Mouse (Mus musculus): ENCODE results near the gene Lmbr1l.

Lmbr1l gene

DNA sequence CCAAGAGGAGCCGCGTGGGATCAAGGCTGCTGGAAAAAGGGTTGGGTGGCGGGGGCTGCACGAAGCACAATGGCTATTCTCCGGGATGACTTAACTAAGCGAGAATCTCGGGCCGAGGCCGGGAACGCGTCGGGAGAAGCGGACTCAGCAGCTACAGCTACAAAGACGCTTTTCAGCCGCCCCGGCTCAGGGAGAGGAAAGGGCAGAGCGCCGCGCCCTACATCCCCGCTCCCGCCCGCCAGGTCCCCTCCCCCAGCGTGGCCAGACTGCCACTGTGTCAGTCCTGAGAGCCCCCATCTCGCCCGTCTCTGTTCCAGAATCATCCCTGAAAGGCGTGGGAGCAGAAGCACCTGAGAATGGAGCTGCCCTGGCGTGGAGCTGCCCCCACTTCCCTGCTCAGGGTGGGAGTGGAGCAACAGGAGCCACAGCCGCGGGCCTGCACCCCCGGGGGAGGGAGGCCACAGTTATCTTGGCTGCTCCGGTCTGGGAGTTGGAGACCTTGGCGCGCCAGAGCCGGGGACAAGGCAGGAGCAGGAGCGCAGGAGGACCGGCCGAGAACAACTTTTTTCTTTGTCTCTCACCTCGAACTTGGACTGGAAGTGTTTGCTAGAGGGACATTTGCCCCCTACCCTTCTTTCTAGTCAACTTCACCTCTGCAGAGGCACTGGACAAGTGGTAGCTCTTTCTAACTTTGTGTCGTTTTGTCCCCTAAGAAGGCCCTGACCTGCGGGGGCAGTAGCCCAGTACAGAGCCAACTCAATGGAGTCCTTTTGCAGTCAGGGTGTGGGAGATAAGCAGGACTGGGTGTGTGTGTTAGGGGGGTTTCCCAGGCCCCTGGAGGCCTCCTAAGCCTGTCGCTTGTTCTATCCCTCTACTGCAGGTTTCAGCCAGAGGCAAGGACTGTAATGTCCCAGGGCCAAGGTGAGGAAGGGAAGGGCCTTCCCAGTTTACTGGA is 22.1 kb downstream of the Lmbr1l start:
- DNase-seq (ENCODE audit: low read depth, low spot score) = no peak

DNA sequence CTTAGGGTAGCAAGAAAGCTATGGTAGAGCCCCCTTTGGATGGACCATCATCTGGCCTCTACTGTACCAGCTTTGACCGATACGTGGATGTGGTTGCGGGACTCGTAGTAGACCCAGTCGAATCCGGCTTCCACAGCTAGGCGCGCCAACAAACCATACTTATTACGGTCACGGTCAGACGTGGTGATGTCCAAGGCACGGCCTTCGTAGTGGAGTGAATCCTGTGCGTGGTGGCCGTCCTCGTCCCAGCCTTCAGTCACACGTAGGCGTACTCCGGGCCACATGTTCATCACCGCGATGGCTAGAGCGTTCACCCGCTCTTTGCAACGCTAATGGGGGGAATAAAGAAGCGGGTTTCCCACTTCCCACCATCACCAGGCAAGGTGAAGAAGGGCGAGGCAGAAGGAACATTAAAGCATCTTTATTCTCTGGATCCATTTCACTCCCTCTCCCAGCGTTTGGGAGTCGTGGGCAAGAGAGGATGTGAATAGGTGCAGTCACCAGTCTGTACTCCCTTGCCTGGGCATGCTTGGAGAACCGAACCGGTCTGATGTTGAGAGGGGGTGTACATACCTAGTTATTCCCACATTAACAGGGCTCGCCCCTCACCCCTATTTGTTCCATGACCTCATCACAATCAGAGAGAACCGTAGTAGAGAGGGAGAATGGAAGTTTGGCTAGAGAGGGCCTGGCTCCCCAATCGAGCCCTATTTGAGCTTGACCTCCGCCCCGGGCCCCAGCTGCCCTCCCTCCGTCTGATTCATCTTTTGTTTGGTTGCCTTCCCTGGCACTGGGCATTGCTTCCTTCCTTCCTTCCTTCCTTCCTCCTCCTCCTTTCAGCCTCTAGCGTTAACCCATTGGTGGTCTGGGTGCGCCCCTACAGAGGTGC is 23.0 kb downstream of the Lmbr1l start:
- DNase-seq (ENCODE audit: low read depth, low spot score) = no peak

DNA sequence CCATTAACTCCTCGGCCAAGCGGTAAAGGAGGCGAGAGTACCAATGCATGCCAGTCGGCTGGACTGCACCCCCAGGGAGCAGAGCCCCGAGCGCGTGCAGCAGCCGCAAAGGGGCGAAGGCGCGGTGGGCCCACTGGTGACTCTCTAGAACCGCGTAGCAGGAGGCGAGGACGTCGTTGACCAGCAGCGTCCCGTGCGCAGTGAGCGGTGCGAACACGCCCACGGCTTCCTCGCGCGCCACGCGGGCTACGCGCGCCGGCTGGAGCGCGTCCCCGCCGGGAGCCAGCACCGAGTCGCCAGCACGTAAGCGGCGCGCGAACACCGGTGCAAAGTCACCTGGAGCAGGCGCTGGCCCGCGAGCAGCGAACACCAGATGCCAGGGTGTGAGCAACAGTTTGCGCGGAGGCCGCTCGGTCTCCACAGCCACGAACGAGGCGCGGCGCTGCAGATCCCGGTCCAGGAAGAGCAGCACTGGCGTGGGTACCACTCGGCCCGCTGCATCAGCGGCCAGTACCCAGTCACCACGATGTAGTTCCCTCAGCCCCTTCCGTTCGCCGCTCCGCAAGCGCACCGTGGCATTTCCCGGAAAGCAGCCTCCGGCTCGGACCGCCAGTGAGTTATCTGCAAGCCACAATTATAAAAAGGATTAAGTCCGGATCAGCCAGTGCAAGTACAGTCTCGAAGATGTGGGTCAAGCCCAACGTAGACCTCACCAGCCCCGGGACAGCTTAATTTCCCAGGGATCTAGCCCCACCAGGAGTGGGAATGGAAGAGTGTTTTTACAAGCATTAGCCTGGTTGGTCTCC is 23.9 kb downstream of the Lmbr1l start, which contains the start of gene Rhebl1:
Rhebl1 (minus strand) TSS at position 601 of the 806 bp plus-strand sequence.
- no peak for DNase-seq (ENCODE audit: low read depth, low spot score)

GRCm38 (mm10) chr15:98893036-98893435 is 25.0 kb downstream of the Lmbr1l start:
- no peak for DNase-seq (ENCODE audit: low read depth, low spot score)

- DNase-seq (ENCODE audit: low read depth, low spot score) = peak; percentile 52
These were observed 26.0 kb downstream of the Lmbr1l start for GRCm38 (mm10) chr15:98891907-98892606.

GRCm38 (mm10) chr15:98891198-98891742 is 26.8 kb downstream of the Lmbr1l start:
- DNase-seq (ENCODE audit: low read depth, low spot score) = no peak

DNA sequence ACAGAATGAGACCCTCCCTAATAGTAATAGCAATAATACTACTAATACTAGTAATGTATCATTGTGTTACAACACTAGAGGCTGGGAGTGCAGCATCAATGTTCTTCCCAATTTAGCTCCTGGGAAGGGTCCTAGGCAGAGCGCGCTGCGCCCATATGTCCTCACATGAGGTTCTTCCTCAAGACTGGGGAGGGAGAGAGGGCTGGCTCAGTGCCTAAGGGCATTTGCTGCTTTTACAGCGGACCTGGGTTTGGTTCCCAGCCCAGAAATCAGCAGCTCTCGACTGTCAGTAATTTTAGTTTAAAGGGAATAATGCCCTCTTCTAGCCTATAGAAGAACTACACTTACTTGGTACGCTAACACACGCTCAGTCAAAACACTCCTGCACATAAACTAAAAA is 30.5 kb downstream of the Lmbr1l start:
- no peak for DNase-seq (ENCODE audit: low read depth, low spot score)

DNA sequence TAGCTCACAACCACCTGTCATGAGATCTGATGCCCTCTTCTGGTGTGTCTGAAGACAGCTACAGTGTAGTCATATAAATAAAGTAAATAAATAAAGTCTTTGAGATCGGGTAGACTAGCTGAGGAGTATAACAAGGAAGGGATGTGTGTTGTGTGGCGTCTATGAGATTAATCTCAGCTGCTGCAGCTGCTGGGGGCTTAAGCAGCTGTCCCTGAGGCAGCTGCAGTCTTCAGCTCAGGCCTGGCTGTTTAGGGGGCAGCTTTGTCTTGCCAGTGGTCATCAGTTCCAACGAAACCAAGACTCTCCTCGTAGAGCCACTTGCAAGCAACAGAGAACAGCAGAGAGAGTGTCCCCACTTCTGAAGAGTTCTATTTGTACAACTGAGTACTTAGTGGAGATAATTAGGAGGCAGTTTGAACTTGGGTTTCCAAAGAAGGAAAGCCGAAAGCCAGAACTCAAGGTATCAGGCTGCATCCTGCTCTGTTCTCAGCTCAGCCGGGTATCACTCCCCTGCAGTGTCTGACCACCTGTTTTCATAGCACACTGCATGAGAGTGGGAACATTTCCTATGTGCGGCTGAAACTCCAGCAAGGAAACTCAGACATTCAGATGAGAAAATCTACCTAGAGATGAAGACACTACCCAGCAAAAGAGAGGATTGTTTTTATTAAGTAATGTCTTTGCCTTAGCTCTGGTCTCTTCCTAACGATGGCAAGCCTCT is 31.2 kb downstream of the Lmbr1l start:
- no peak for DNase-seq (ENCODE audit: low read depth, low spot score)

DNA sequence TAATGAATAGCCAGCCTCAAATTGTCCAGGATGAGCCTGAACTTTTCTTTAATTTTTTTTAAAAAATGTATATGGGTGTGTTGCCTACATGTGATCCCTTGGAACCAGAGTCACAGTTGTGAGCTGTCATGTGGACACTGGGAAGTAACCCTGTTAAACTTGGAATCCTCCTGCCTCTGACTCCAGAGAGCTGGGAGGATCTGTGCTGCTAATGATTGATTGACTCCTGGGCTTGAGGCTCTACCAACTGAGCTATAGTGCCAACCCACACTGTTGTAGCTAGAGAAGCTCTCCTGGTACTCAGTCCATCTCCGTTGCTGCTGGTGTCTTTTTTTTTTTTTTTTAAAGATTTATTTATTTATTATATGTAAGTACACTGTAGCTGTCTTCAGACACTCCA is 33.9 kb downstream of the Lmbr1l start:
- no peak for DNase-seq (ENCODE audit: low read depth, low spot score)

DNA sequence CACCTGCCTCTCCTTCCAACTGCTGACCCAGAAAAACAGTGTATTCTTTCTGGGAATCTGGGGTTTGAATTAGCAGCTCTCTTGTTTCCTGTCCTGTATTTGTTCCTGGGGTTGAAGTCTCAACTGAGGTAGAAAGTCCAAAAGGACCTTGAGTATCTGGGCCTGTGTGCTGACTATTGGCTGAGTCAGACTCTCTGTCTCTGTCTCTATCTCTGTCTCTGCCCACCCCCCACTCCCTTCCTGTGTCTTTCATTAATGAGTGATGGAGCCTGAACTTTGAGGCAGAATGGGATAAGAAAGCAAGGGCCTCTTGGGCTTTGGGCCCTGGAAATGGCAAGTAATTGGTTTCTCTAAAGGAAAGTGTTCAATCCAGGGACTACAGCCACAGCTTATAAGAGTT is 34.4 kb downstream of the Lmbr1l start:
- no peak for DNase-seq (ENCODE audit: low read depth, low spot score)

DNA sequence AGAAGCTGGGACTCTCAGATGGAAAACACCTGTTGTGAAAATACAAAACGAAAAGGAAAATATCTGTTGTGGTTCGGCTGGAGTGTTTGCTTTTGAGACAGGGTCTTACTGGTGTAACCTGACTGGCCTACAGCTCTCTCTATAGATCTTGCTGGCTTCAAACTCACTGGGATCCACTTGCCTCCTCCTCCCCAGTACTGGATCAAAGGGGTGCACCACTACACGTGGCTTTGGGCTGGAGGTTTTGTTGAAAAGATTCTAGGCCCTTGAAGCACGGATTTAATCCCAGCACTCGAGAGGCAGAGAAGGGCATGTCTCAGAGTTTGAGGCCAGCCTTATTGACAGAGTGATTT is 36.4 kb downstream of the Lmbr1l start:
- DNase-seq (ENCODE audit: low read depth, low spot score) = no peak

GRCm38 (mm10) chr15:98880978-98881655 is 36.9 kb downstream of the Lmbr1l start:
- peak; percentile 91 for DNase-seq (ENCODE audit: low read depth, low spot score)

DNA sequence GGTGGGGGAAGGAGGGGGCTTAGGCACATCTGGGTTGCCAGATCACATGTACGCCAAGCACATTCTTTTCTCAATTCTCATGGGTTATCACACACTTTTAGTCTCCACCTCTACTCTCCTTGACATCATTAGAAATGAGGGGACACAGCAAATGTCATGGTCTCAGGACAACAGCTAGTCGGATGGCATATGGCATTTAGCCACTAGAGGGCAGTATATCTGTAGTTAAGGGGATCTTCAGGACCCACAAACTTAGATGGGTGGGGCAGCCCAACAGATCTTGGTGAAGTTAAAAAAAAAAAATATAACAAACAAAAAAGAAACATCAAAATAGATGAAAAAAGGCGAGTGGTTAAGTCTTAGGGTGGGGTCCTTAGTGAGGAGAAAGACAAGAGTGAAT is 40.7 kb downstream of the Lmbr1l start:
- DNase-seq (ENCODE audit: low read depth, low spot score) = no peak

DNA sequence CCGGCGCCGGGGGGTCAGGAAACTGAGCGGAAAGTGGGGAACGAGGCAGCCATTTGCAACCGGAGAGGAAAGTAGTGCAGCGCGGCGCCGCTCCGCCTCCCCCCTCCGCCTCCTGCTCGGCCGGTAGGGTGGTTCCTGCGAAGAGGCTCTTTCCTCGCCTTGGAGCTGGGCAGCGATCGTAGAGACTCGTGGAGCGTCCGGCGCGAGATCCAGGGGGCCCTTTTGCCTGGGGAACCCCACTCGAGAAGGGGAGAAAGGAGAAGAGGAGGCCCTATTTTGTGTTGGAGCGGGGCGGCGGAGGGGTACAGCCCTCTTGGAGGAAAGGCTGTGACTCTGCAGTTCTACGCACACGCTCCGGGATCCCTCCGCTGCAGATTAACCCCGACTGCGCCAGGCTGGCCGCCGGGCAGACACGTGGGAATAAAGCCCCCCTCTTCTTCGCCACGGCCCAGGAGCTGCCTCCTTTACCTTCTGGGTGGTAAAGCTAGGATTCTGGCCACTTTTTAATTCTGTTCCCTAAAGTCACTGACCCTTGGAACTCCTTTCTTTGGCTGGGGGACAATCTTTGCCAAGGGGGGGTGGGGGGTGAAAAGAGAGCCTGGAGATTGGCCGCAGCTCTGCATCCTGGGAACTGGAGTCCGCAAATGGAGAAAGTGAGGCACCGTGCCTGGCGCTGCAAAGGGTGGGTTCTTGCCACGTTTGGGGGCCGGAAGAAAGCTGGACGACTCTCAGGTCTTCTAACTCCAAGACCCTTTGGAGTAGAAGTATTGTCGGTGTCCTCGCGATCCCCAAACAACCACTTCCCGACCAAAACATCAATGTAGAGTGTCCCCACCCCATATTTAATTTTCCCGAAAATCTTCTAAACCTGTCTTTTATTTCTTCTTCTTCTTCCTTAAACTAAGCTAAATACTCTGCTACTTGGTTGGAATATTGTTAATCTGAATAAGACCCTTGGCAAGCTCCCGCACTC is 45.8 kb downstream of the Lmbr1l start:
- DNase-seq (ENCODE audit: low read depth, low spot score) = peak; percentile 95

DNA sequence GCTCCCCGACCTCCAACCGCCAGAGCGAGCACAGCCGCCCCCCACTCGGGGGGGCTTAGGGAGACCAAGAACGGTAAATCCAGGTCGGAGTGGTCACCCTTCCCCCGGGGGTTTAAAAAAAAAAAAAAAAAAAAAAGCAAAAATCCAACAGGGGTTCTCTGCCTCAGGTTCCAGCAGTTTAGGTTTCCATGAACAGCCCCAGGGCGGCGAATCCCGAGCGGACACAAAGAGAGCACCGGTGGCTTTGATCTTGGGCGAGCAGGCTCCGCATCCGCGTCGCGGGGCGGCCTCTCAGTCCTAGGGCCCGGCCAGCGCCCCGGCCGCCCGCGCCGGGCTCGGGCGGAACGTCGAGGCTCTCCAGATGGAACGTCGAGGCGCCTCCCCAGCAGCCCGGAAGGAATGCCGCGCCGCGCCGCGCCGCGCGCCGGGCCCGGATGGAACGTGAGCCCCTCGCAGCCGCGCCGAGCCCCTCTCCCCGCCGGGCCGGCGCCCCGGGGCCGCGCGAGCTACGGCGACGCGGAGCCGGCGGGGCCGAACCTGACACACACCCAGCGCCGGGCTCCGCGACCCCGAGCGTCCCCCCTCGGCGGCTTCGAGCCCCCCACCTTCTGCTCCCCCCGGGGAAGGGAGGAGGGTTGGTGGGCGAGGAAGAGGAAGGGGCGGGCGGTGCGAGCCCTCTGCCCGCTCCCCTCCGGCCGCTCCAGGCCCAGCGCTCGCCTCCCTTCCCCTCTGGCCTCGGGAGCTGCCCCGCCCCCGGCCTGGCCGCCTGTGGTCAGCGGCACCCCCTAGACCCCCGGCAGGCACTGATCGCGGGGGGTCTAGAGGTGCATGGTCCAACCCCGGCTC is 46.7 kb downstream of the Lmbr1l start, which contains the start of gene Kmt2d:
Kmt2d (minus strand) TSS at position 135 of the 846 bp plus-strand sequence.
- DNase-seq (ENCODE audit: low read depth, low spot score) = no peak

DNA sequence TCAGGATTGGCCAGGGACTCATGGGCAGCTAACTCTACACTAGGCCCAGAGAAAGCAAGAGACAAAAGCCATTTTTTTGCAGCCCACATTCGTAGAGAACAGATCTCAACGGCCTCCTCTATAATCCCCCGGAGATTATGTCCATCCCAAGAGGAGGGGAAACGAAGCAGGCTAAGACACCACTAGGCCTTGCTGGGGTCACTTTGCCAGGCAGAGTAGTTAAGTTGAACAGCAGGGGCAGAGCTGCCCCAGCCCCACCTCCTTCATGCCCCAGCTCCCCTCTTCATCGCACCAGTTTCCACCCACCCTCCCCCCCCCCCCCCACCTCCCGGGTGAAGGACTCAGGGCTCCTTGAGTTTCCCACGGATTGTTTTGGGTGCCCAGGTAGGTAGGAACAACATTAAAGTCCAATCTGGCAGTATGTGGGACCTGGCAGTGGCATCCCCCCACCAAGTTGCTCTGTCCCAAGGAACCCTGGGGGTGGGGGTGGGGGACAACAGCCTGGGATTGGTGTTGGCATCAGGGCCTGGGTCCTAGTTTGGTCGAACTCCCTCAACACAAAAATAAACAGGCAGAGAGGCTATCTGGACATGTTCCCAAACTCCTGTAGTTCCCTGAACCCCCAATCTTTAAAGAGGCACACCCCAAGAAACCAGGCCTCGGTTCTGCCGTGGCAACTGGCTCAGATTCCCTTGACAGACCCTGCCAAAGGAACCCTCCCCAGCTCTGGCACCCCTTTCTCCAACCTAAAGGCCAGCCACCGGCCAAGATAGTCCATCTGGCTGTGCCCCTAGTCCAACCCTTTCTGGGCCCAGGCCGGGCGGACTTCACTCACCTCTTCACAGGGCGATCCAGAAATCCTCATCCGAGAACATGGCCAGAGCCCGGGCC is 47.6 kb downstream of the Lmbr1l start:
- no peak for DNase-seq (ENCODE audit: low read depth, low spot score)

All from brain, embryonic 18.5 days (tissue).